Comparison of ENCODE assay signal across 9 mouse cellular contexts in genomic region chr1:188363548-188363947, GRCm38 (mm10).
DNase-seq lines count a peak whose midpoint lies in the region; ATAC-seq and TF ChIP-seq lines count a peak whose summit lies in the region.
"Had no signal": no experiment of that assay in that cellular context is flagged by ENCODE, and none has a peak within 500 bp of the region (broad histone marks: within the 10 kb centered on the region; RNA-seq: fewer than 3 reads in every experiment).

No protein-coding gene starts in this region.

- no peak overlapping the region for H3K4me3 ChIP-seq in gastrocnemius, adult 2 months
- H3K4me3 ChIP-seq in myocyte = no peak overlapping the region
- H3K4me3 ChIP-seq: neural tube, embryonic 12.5 days had no signal

- H3K36me3 ChIP-seq in myocyte (ENCODE audit: control insufficient read depth, insufficient read depth) = no peaks in the 10 kb centered on the region
- H3K36me3 ChIP-seq: neural tube, embryonic 12.5 days had no signal

- no peaks in the 10 kb centered on the region for H3K27me3 ChIP-seq in myocyte (ENCODE audit: control insufficient read depth, insufficient read depth, insufficient read length)
- H3K27me3 ChIP-seq: neural tube, embryonic 12.5 days had no signal

- H3K79me2 ChIP-seq in myocyte (ENCODE audit: control insufficient read depth, insufficient read depth) = no peaks in the 10 kb centered on the region

- no peak for TF ChIP-seq CTCF in gastrocnemius, adult 2 months (IDR thresholded peaks at IDR 0.05)

- DNase-seq in gastrocnemius, adult 2 months = peak; percentile 25
- no peak for DNase-seq in gastrocnemius, postnatal 36 days
- DNase-seq in lung, postnatal 10 days = peak; percentile 12
- no peak for DNase-seq in lung, postnatal 4 days
- DNase-seq in cerebellum, postnatal 25 days = peak; percentile 74 to 83
- no peak for DNase-seq in thymus, postnatal 10 days (ENCODE audit: low spot score in 2 of 2)

- no peak overlapping the region for H3K27ac ChIP-seq in gastrocnemius, adult 2 months
- H3K27ac ChIP-seq: neural tube, embryonic 12.5 days had no signal

- intact Hi-C loops in gastrocnemius, adult 2 months (cut with DNase I) = no loop called here
- intact Hi-C loops in gastrocnemius, postnatal 36 days (cut with DNase I) = no loop called here

- no peak overlapping the region for H3ac ChIP-seq in myocyte (ENCODE audit: control insufficient read depth, insufficient read length)

- ATAC-seq in megakaryocyte, adult 5-6 weeks (ENCODE audit: poor library complexity, severe bottlenecking) = no peak

- no peak for TF ChIP-seq POLR2A in myocyte (IDR thresholded peaks at IDR 0.05; ENCODE audit: insufficient read length, low read depth)

- H3K4me2 ChIP-seq in myocyte (ENCODE audit: low read depth) = no peak overlapping the region
- H3K4me2 ChIP-seq: neural tube, embryonic 12.5 days had no signal

TF ChIP-seq in myocyte, 11 proteins besides CTCF, POLR2A, EP300 and RAD21:
- peak; percentile 60; the same call in 1 of the 2 replicates for TF ChIP-seq CEBPB (IDR thresholded peaks at IDR 0.05; ENCODE audit: insufficient read depth, poor library complexity, severe bottlenecking)
- no peak for TF ChIP-seq MYOG (IDR thresholded peaks at IDR 0.05; ENCODE audit: control insufficient read depth in 1 of 3, insufficient read depth in 1 of 3, insufficient read length in 2 of 3, low read depth in 2 of 3)
- TF ChIP-seq MAX (IDR thresholded peaks at IDR 0.05; ENCODE audit: low read depth) = no peak
TF ChIP-seq in myocyte: peak in this region for 1.

Comparison
In these comparisons a context has a peak if more than half of its experiments do, and no peak if none do; other contexts are left out.
1. DNase-seq: peak in gastrocnemius, adult 2 months (single experiment), lung, postnatal 10 days (single experiment) and cerebellum, postnatal 25 days (2 of 2); none in gastrocnemius, postnatal 36 days (0 of 2), lung, postnatal 4 days (0 of 2) and thymus, postnatal 10 days (0 of 2).